Mouse (Mus musculus) left cerebral cortex, adult 8-10 months (tissue): Measurements from ENCODE around the gene Nudt15. TPM values are rescaled to one million over a fixed set of nuclear protein-coding genes. Genes with fewer than 3 reads are reported as not detected.
"Not testable (repeated sequence)": the region's sequence is repeated elsewhere in the genome, so short reads cannot be mapped to it uniquely, and the experiment has no call there.

ENCODE experiments used
- DNase-seq, 2 experiments: peaks; one replicate each; pipeline ENCODE4 v3.0.0; 2022; ENCODE audit warnings: low spot score in 2 of 2
- total RNA-seq, 4 experiments: library from RNA; stranded (reverse); gene quantifications; 2 replicates each; pipeline ENCODE4 v1.2.4; 2022

Gene Nudt15
- 1 to 10 TPM; 5.4 to 9.9 (median 8.4) TPM for total RNA-seq

DNA sequence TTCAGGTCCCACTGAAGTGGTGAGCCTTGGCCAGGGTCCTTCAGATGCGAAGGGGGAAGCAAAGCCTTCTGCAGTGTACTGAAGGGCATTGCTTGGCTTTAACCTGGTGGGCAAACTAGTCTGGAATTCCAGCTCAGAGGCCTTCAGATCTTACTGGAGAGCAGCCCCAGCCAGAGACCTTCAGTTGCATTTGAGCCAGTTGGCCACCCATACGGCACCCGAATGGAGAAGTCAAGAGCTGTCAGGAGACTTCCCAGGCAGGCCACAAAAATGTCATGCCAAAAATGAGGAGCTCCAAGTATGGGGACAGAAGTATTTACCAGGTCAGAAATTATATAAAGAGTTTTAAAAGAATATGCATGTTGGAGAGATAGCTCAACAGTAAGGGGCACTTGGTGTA lies at the start of gene Nudt15:
TSS of gene Nudt15 (minus strand) at position 192 of the 400 bp plus-strand sequence.
- no peak for DNase-seq

GRCm38 (mm10) chr14:73592166-73592565 lies 44.1 kb upstream of the Nudt15 start:
- no peak for DNase-seq

GRCm38 (mm10) chr14:73588080-73588479 lies 40.0 kb upstream of the Nudt15 start:
- DNase-seq = no peak

DNA sequence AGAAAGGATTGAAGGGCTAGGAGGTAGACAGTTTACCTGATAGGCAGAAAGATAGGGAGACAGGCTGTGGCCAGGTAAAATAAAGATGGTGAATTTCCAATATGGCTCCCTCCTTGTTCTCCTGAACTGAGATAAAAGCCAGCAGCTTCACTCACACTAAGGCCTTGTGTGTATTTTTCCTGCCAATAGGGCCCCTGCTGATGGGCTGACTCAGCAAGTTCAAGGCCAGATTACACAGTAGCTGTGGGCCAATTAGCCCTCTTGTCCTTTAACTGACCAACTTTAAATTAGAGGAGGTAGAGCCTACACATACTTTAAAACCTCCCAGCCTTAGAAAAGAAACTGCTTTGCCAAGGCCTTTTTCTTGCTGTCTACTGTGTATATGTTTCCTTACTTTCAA lies 28.3 kb upstream of the Nudt15 start:
- no peak for DNase-seq

DNA sequence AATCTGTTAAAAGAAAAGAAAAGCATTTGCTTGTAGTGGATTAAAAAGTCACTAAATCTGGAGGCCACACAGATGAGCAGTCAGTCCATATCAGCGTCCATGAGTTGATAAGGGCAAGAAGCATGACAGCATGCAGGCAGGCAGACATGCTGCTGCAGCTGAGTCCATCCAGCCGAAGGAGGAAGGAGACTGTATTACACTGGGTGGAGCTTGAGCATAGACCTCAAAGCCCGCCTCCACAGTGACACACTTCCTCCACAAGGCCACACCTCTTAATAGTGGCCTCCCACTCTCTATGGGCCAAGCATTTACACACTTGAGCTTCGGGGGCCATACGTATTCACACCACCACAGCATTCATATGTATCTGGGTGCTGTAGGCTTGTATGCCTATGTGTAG lies 26.0 kb upstream of the Nudt15 start:
- DNase-seq = no peak

- DNase-seq = no peak
Measured at GRCm38 (mm10) chr14:73571143-73571542, 23.1 kb upstream of the Nudt15 start.

GRCm38 (mm10) chr14:73569831-73570230 lies 21.8 kb upstream of the Nudt15 start:
- DNase-seq = not testable (repeated sequence)

DNA sequence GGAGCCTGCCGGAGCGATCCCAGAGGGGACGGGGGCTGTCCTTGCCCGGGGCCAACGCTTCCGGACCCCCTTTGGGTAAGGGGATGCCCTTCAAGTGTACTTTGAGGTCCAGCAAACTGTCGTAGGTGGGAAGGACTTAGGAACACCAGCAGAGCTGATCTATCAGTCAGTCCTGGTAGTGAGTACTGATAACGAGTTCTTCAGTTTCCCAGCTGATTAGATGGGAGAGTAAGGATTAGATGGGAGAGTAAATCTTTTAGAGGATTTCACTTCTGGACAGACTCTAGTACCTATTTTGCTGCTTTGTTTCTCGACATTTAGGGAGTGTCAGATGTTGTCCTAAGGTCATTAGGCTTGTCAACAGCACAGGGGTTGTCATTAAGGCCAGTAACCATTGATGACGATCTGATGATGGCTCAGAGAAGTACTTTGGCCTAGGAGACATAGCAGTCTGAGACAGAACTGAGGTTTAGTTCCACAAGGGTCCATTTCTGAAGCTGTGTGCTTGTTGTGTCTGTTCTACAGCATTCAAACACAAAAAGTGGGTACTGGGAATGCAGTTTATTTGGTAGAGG lies 5.2 kb upstream of the Nudt15 start:
- no peak for DNase-seq

DNA sequence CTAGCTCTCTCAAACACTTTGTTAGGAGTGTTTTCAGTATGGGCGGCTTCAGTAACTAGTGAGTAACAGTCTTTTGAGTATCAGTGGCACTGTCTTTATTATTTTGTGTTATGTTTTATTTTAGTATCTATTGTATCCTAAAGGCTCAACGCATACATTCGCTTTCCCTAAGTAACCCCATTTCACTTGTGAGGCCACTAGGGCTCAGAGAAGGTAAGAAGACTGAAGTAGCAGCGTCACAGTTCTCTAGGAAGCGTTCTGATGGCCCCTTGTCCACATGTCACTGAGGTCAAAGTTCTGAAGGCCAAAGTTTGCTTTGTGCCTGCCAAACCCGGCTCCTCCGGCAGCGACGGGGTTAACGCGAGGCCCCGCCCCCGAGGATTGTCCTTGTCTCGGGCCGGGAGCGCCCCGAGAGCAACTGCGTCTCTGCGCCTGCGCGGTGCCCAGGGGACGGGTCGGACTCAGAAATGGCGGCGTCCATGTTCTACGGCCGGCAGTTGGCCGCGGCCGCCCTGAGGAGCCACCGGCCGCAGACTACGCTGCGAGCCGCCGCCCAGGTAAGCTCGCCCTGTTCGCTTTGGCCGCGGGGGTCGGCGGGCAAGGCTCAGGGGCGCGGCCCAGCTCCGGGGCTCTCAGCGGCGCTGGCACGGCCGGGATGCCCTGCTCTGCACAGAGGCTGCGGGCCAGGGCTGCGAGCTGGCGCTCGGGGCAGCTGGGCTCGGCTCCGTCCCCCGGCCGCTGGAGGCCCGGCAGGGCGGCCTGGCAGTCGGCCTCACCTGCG lies 4.5 kb upstream of the Nudt15 start:
- DNase-seq = peak; percentile 86 to 91

DNA sequence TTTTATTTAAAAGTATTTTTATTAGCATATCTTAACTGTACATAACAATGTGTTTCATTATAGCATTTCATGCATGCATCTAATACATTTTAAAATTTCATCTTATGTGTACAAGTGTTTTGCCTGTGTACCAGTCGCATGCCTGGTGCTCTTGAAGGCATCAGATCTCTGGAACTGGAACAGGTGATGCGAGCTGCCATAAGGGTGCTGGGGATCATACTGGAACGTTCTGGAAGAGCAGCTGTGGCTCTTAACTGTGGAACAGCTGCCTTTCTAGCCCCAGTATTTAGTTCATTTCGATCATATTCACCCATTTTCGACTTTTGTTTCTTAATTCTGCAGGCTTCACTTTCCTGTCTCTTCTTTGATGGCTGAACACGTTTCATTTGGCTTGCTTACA lies 3.1 kb upstream of the Nudt15 start:
- DNase-seq = no peak

DNA sequence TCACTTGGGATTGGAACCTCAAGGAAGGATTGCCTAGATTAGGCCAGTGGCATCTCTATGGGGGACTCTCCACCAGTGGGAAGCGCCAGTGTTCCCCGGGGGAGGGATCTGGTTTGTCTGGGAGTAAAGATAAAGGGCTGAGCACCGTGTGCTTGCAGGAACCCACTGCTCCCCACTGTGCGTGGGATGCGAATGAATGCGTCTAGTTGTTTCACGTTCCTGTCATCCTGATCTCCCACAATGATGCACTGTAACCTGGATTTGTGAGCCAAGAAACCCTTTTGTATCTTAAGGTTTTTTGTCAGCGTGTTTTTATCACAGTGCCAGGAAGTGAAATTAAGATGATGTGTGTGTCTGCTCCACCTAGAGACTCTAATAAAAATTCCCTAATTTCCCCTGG lies 2.7 kb upstream of the Nudt15 start:
- DNase-seq = no peak

DNA sequence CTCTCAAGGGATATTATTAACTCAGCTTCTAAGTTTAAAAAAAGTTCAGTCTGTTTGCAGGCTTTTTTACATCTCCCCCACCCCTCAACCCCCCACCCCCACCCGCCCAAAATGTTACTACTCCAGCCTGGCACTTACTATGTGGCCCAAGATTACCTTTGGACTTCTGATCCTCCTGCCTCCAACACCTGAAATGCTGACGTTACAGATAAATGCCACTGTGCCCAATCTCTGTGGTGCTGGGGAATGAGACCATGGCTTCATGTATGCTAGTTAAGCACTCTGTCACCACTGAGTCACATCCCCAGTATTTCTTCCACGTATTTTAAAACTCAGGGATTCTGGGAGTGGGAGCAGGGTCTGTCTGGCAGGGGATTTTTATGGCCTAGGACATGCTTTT lies 2.2 kb upstream of the Nudt15 start:
- DNase-seq = no peak

DNA sequence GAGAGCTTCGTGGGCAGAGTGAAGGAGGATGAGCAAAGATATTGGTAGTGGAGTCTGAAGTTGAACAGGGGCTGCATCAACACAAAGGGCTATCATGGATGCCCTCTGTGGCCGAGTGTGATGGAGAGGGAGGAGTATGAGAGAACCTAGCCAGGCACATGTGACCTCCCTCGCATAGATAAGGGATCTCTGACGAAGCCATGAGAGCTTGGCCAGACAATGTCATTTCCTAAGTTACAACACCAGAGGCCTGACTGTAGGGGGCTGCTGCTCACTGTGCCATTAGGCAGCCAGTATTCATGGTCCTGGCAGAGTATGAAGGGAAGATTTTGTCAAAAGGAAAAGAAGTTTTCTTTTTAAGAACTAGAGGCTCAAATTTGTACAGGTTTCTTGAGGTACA lies 1.0 kb downstream of the Nudt15 start:
- DNase-seq = no peak

GRCm38 (mm10) chr14:73543781-73544180 lies 4.3 kb downstream of the Nudt15 start:
- DNase-seq = no peak

- DNase-seq = no peak
Measured at GRCm38 (mm10) chr14:73535641-73536040, 12.4 kb downstream of the Nudt15 start.

DNA sequence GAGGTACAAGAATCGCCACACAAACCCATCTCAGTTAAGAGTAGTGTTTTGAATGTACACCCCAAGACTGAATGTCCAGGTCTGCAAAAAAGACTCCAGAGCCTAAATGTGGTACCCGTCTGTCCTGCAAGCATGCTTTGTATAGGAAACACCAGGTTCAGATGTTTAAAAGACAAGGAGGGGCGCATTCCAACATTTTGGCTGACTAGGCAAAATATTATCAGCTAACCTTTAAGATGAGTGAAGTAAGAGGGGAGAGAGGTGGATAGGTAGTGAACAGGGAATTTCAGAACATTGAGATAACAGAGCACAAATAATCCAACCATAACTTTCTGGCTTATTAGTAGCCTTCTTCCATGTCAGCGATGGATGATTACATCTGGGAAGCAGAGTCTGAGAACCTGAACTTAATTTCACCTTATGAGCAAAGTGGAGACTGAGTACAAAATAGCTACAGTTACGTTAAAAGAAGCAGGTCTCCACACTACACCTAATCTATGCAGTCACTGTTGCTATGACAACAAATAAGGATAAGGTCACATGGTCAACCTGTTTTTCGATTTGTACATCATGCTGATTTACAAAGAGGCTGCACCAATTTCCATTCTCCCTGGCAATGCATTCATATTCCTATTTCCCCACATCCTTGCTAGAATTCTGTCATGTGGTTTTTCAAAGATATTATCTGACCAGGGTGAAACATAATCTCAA lies 14.1 kb downstream of the Nudt15 start:
- no peak for DNase-seq

GRCm38 (mm10) chr14:73528661-73529060 lies 19.4 kb downstream of the Nudt15 start:
- not testable (repeated sequence) for DNase-seq

DNA sequence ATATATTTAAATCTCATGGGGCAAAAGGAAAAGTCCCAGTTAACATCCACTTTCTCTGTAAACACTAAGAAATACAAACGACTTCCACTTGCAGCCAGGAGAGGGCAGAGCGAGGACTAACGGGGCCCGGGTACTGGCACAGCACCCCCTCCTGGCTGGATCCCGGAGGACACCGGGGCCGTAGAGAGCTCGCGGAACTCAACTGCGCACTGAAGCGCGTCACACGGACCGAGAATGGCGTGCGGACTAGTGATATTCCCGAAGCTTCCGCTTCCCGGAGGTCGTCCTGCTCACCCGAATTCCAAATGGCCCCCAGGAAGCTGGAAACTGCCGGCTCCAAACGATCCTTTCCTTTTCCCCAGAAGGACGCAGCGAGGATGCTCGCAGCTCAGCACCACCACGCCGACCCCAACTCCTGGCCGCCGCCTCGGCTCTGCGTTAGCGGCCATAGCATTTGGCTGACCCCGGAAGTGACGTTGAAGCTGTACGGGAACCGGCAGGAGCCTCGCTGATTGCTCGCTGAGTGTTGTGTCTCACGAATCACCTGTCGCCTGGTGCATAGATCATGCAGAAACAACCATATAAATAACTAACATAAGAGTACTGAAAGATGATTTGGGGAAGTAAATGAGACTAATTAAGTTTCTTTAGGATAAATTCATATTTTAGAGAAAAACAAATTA lies 23.1 kb downstream of the Nudt15 start, which contains the start of gene Sucla2:
TSS of gene Sucla2 (plus strand) at position 554 of the 683 bp plus-strand sequence.
- DNase-seq = peak; percentile 93 to 95

DNA sequence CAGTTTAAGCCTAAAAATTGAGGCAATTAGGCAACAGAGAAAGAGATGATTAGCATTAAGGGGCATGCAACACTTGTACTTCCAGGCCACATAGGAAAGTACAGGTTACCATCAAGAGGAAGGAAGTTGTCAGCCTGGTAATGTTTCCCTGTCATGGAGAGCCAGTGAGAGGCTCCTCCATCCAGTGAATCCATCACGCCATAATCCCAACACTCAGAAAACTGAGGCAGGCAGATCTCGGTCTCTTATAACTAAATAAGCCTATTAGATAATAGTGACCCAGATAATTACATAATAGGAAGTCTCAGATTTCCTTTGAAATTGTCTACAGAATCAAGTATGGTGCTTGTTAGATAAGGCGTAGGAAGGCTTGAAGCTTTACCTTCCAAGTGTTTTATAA lies 23.9 kb downstream of the Nudt15 start:
- no peak for DNase-seq

DNA sequence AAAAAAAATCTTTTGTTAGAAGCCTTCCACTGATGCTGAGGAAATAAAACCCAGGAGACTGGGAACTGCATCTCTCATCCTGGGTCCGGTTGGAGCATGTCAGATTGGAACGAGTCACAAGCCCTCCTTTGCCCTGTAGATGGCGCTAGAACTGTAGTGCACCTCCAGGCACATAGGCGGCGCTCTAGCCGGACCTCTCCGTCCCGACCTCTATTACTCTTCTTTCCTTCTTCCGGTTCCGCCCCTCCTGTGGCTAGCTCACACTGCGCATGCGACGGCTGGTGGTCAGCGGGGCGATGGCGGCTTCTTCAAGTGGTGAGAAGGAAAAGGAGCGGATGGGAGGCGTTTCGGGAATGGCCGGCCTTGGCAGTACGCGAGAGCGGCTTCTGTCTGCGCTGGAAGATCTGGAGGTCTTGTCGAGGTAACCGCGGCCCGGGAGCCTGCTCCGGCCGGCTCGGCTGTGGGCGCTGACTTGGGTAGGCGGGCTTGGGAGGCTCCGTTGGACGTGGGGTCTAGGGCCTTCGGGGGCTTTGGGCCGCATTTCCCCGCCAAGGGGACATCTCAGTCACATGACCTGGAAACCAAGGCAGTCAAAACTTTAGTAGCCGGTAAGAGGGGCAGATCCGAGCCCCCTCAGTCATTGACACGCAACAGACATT lies 38.1 kb downstream of the Nudt15 start, which contains the start of gene Med4:
TSS of gene Med4 (plus strand) at position 261 of the 659 bp plus-strand sequence.
- peak; percentile 89 to 98 for DNase-seq
